Mouse (Mus musculus) MEL-GATA-1-ER (cell line): Measurements from ENCODE around the gene Eif5a.

Source experiments
- DNase-seq: peaks from one replicate; pipeline ENCODE4 v3.0.0-alpha.2; 2012; ENCODE audit warnings: low read depth; ENCODE audit errors: extremely low read depth

Gene Eif5a

GRCm38 (mm10) chr11:69876867-69877266 is 44.9 kb downstream of the Eif5a start:
- DNase-seq, result peak; percentile 72

GRCm38 (mm10) chr11:69876186-69876585 is 45.6 kb downstream of the Eif5a start:
- DNase-seq, result peak; percentile 83

GRCm38 (mm10) chr11:69872451-69872850 is 49.3 kb downstream of the Eif5a start:
- DNase-seq, result no peak

DNA sequence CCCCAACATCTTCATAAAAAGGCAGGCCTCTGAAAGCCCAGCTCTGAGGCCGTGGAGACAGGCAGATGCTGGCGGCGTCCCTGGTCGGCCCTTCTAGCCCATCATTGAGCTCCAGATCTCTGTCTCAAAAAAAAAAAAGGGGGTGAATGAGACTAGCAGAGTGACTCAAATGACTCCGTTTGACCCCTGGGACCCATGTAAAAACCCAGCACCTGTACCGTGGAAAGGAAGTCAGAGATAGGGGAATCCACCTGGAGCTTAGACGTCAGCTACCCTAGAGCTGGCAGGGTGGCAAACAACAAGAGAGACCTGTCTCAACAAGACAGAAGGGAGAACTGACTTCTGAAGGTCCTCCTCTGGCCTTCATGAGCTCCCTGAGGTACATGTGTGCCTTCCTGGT is 49.9 kb downstream of the Eif5a start:
- no peak for DNase-seq

DNA sequence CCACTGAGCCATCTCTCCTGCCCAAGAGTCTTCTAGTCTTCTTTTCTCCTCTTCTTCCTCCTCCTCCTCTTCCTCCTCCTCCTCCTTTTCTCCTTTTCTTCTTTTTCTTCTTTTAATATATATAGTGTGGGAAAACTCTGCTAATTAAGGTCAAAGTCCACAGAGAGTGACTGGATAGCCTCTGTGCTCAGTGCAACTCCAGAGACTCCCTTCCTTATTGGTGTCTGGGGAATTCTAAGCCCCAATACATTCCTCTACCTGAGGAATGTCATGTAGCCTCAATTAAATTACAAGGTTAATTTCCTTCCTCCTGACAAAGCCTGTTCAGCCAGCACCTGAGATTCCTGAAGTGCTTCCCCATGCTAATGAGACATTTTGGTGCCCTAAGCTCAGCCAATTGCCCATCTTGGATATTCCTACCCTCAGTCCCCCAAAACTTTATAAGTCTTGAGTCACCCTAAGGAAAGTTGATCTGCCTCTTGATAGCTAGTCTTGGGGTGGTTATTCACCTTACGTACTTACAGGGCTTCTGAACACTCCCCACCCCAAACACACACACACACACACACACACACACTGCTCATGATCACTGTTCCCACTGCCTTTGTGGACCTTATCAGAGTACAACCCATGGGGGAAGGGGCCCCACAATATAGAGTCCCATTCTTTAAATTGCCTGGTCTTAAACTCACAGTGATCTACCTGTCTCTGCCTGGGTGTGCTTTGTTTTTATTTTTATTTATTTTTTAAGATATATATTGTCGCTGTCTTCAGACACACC is 51.3 kb downstream of the Eif5a start:
- DNase-seq, result no peak

DNA sequence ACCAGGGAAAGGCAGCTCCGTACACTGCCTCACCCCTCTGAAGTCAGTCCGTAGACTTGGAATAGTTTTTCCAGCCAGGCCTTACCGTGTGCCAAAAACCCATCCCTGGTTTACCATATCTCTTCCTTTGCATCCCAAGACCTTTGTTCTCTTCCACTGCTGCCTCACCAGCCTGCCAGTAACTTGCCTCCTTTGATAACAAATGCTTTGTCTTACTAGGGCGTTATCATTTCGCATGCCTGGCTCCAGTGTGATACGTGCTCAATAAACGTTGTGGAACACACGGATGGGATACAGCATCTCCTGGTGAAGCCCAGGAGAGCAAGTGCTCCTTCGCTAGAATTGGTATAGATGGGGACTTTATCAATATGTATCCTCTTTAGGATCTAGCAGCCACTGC is 54.4 kb downstream of the Eif5a start:
- DNase-seq, result no peak
